Mouse (Mus musculus) testis, adult 2 months (tissue): ENCODE data around the gene Cnbp.

Source experiments
- CTCF ChIP-seq: fragments of 200-500 bp; IDR thresholded peaks from 2 replicates; pipeline ENCODE4 v1.5.1; 2012; ENCODE audit warnings: low read depth, mild to moderate bottlenecking, inconsistent platforms, low read length, moderate library complexity; ENCODE audit not compliant: control insufficient read depth, insufficient read depth, insufficient replicate concordance
- POLR2A ChIP-seq: fragments of 200-500 bp; IDR thresholded peaks from 2 replicates; pipeline ENCODE4 v1.6.1; 2012; ENCODE audit warnings: low read depth, mild to moderate bottlenecking, inconsistent platforms, low read length, moderate library complexity; ENCODE audit not compliant: control insufficient read depth

DNA sequence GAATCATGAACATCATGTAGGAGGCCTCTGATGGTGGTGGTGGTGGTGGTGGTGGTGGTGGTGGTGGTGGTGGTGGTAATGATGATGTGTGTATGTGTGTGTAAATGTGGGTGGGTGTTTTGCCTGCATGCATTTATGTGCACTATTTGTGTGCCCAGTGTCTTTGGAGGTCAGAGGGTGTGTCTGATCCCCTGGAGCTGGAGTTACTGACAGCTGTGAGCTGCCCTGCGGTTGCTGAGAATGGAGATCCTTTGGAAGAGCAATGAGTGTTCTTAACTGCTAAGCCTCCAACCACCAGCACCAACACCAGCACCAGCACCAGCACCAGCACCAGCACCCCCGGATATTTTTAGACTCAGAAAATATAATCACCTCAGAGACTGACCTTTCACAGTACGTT lies 31.3 kb upstream of the Cnbp start:
- TF ChIP-seq CTCF (no peak), POLR2A (no peak)
